Mouse (Mus musculus) gonadal fat pad, adult 2 months (tissue): ENCODE measurements around the gene Piezo1. TPM values are rescaled to one million over a fixed set of nuclear protein-coding genes. Genes with fewer than 3 reads are reported as not detected.

Experiments used
- DNase-seq: peaks from one replicate; pipeline ENCODE4 v3.0.0-alpha.2; 2012; ENCODE audit warnings: low read depth
- polyA plus RNA-seq: library from polyadenylated mRNA; depleted of rRNA; stranded (reverse); fragments of >200 nt; gene quantifications from 2 replicates; pipeline ENCODE4 v1.2.3, GENCODE M21; 2012

The Piezo1 gene
- polyA plus RNA-seq, 1 experiment: 161 TPM

DNA sequence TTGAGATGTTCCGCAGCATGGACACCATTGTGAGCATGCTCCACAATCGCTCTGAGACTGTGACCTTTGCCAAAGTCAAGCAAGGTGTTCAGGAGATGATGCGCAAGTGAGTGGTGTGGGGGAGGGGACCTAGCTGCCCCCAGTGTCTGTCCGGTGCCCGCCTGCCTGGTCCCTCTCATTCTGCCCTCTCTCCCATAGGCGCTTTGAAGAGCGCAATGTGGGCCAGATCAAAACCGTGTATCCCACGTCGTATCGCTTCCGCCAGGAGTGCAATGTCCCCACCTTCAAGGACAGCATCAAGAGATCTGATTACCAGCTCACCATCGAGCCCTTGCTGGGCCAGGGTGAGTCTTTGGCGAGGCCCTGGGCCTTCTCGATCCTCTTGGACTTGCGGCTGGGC, 18.9 kb upstream of the Piezo1 start:
- DNase-seq: no peak

DNA sequence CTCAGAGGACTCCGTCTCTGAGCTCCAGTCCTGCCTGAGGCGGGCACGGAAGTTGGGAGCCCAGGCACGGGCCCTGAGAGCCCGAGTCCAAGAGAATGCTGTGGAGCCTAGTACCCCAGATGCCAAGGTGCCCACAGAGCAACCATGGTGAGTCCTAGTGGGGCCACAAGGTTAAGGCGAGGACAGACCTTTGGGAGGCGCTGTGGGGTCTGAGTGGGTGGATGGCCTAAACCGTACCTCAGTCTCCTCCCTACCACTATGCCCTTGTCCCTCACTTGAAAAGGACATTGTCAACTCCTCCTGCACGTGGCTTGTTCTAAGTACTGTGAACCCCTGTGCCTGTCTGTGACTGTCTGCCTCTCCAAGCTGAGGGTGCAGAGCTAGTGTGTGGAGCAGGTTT, 18.2 kb upstream of the Piezo1 start:
- DNase-seq: no peak

DNA sequence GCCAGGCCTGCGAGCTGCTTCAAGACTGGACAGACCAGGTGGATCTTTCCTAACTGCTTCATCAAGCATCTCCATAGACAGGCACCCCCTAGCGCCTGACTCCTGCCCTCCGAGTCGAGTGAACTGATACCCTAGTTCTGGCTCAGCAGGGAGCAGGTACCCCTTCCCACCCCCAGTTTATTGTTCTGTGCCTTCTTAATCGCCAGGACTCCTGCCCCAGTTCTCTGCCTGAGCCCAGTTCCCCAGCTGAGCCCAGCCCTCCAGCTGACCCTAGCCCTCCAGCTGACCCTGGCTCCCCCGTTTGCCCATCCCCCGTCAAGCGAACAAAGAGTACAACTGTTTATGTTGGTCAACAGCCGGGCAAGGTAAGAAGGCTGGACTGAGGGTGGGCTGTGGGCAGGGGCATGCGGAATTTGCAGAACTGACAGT, 17.8 kb upstream of the Piezo1 start:
- DNase-seq: no peak

DNA sequence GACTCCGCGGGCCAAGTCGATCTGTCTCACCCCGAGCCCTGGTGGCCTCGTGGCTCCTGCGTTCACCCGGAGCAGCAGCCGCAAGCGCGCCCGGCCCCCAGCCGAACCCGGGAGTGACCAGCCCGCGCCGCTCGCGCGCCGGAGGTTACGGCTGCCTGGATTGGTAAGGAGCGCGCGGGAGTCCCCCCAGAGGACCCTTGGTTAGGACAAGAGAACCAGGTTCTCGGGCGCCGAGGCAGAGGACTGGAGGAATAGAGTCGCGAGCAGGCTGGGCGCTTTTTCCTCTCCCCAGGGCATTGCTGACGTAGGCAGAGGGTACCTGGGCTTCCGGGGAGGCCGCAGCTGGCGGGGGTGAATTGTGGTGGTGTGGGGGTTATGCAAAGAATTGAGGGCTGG, 17.0 kb upstream of the Piezo1 start:
- DNase-seq: no peak

DNA sequence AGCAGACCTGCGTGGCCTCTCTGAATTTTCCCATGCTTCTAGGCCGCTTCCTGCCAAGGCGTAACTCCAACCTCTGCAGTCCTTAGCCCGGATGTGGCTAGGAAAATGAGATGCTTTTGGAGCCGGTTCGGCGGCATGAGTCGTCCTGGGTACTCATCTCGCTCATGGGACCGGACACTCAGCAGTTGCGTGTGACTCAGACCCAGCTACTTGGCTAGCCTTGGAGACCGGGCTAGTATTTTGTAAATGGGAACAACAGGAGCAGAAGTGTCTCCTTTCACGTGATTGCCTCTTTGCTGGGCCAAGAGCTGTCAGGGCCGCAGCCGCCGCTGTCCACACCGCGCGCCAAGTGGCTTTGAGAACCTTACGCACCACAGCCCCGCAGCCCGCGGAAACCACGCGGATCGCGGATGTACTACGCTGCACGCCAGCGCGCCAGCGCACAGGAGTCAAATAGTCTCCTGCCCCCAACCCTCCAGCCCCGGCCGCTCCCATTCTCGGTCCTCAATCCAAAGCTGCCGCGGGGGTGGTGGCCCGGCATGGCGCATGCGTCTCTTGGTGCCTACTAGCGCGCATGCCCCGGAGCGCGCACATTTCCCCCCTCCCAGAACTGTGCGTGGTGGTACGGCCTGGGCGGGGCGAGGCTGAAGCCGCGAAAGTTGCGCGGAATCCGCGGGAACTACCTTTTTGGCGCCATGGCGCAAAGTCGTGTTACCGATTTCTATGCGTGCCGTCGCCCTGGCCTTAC, 16.4 kb upstream of the Piezo1 start, which contains the start of gene Cdt1:
Cdt1 (plus strand) TSS at position 655 of the 748 bp plus-strand sequence.
- DNase-seq: no peak

DNA sequence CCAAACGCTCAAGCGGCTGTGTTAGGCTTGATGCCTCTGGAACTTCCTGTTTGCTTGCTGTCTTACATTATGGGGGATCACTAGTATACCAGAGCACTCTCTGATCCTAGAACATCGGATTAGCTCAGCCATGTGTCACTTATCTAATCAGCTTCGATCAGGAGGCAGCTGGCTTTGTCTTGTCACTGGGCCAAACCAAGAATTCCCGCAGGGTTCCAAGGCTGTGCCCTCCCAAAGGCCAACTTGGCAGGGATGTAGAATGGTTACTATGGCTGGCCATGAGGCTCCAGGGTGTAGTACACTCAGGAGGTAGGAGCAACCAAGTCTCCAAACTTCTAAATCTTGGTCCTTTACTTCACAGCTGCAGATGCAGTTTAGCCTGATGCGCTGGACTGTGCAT, 15.6 kb upstream of the Piezo1 start:
- no peak for DNase-seq

DNA sequence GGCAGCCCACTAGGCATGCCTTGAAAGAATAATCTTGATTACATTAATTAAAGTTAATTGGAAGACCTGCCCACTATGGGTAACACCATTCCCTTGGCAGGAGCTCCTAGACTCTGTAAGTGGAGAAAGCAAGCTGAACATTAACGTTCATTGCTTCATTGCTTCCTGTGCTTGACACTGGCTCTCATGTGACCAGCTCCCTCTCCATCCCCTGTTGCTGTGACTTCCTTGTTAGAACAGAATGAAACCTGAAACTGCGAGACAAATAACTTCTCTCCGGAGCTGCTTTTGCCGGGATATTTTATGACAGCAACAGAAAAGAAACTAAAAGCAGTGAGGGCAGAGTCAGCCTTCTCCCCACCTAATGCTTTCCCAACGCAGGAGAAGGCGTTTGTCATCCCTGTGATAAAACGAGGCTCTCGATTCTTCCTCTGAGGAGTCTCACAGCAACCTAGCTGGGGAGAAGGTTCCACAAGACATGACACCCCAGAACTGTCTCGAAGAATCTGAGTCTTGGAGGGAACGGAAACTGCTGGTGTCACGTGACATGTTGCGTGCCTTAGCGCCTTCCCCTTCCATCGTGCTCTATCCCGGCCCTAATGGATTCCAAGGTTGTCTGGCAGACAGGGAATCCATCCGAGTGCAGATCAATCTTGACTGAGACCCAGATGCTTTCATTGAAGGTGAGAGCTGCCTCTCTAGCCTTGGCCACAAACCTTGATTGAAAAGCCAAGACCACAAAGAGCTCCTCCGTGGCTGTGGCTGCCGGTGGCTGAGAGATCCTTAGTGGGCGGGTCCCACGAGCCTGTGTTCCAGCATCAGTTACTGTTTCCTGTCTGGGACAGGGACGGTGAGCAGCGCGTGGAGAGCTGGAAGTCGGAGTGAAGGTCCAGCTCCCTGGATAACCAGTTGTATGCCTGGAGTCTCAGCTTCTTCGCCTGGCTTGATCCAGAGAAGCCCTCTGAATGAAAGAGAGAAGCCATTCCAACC, 13.5 kb upstream of the Piezo1 start:
- DNase-seq: no peak

DNA sequence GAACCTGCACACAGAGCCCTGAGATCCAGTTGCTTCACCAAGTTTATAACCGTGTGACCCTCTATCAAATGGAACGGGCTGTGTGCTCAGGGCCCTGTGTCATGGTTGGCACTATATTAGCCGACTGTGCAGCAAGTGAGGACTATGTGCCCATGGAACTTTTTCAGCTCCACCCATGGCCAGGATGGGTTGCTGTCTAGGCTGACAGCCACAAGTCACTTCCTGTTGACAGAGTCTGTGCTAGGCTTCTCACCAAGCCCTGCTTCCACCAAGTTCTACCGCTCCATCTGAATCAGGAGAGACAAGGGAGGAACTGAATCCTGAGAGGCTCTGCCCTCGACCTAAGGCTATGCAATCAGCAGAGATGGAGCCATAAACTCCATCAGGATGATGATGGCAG, 10.1 kb upstream of the Piezo1 start:
- no peak for DNase-seq

DNA sequence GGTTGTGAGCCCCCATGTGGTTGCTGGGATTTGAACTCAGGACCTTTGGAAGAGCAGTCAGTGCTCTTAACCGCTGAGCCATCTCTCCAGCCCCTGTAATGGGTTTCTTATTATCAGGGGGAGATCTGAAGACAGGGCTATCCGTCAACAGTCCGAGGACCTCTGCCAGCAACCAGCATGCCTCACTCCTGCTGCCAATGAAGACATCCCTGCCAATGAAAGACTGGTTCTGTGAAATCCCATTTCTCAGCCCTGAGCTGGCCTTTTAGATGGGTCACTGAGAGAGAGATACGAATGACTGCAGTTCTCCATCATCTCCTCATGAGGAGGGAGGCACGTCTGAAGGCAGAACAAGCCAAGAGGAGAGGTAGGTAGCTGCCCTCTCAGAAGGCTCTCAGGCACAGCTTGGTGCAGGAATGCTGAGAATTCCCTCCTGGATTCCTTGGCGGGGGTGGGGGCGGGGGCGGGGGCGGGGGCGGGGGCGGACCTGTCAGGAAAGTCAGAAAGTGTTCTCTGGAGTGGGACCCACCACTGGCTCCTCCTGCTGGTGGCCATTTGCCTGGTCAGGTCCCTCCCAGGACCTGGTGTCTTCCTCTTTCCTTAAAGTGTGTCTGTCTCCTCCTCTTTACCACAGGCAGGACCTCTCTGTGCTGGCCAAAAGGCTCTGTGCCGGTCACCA, 7.7 kb upstream of the Piezo1 start:
- no peak for DNase-seq

DNA sequence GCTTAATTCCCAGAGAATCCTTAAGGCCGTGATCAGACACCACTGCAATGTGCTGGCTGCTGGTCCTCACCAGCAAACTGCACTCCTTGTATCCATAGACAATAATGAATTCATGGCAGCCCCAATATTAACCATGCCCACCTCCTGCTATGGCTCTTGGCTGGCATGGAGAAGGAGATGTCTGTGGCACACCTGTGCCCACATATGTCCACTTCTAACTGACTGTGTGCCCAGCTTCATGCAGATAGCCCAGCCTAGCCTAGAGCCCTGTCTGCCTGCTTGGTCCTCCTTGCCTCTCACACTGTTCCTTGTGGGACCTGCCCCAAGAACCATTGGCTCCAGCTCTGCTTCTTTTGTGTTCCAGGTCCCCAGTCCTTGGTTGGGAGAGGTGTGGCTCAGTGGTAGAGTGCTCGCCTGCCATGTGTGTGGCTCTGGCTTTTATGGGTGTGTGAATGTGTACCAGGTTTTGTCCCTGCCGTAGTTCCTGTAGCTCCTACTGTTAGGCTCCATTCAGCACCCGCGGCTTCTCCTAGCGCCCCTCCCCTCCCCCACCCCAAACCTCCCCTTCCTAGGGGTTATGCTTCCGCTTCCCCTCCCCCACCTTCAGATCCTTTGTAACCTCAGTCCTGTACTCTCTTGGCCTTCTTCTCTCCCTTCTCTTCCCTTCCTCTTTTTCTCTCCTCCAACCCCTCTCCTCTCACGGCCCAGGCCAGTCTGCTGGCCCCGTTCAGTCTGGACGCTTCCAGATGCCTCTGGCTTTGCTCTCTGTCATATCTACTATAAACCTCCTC, 6.3 kb upstream of the Piezo1 start:
- DNase-seq: no peak

DNA sequence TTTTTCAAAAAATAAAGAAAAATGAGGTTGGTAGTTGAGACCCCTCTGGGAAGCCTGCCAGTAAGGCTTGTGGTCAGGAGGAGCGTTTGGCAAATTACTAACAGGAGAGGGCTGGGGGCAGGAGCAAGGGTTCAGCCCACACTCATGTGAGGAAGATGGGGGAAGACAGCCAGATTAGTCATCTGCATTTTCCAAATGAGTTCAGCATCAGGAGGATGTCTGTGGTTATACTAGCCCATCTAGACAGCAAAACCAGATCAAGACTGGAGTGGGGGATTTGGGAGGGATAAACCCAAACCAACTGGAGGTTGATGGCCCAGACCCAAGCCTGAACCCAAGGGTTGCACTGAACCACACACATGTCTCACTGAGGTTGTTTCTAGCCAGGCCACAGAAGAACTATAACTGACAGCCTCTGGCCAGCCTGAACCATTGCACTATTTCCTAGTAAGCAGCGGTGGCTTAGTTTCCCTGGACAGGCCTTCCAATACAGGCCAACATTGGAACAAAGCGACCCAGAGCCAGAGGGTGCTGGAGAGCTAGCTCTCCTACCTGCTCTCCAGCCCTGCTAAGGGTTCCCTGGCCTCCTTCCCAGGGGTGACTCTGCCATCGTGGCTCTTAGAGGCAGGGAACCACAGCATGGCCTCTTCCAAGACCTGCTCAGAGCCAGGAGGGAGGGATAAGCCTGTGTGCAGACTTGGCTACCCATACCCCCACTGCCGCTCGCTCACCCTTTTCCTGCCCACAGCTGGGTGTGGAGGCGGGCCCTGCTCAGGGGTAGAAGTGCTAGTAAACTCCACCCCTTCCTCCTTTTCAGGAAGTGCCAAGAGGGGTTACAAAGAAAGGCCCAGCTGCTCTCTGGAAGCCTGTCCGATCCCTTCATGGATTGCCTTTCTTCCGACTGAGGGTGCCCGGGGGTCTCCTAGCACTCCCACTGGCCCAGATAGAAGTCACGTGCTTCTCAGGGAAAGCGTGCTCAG, 5.2 kb upstream of the Piezo1 start:
- no peak for DNase-seq

DNA sequence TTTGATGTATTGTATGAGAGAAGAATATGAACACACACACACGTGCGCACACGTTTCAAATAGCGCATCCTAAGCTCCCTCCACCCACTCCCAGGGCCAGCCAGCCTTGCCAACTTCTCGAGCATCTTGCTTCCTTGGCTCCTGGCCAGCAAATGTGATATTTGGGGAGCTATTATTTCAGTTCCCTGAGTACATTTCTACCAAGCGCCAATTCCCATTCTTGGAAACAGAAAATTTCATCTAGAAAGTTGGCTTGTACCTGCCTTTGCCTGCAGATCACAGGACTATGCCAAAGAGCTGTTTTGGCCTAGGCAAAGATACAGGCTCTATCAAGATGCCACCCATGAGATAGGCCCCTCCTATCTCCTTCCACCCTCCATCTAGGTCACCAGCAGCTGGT, 3.7 kb upstream of the Piezo1 start:
- DNase-seq: no peak

DNA sequence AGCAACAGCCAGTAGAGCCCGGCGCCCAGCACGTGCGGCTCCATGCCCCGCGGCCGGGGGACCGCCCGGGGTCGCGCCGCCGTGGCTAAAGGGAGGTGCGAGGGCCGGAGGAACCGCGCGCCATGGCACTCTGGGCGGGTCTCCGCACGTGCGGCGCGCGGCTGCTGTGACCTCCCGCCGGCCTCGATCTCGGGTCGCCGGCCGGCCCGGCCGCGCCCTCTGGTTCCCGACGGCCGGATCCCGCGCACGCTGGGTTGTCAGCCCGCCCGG, 199 bp downstream of the Piezo1 start:
- no peak for DNase-seq

DNA sequence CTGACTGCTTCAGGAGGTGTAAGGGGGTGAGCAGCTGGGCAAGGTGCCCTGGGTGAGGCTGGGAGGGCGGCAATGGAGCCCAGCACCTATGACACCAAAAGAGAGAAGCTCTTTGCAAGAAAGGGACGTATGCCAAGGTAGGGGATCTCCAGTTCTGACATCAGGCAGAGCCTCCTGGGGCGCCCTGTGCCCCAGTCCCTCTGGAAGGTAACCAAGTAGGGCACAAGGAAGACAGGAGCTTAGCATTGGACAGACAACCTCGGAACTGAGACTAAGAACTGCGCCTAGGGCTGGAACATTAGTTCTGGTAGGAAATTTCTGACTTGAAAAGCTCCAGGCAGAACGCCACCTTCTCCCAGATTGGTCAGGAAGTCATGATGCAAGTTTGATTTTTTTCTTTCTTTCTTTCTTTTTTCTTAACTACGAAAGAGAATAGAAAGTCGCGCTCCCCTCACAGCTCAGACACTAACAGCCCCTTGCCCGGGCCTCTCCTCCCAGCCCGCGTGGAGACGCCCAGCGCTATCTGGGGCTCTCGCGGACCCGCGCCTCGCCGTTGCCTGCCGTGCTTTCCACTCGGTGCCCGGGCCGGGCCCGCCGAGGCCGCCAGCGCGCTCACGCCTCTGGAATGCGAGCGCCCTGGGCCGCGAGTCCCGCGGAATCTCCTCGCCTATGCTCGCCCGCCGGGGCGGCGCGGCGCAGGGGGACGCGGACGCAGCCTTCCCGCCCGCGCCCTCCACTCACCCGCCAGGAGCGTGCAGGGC, 715 bp downstream of the Piezo1 start:
- DNase-seq: no peak

DNA sequence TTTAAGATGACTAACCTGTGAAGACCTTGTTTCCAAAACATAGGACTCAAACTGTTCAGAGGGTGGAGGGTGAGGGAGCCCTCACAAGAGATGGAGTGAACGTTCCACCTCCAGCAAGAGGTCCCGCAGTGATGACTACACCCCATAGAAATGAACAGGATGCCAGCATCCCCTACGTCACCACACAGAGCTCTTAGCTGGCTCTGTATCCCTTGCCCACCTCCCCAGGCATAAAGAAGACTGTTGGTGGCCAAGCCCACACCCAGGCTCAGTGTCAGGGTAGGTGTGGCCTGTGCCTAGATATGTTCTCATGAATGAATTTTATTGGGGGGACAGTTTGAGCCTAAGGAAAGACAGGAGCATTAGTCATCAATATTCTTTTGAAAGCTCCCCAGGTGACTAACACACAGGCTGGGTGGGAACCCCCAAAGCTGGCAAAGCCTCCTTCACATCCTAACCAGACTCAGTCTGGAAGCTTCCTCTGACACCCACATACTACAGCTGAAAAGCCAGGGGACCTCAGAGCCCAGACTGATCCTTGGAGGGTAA, 2.2 kb downstream of the Piezo1 start:
- DNase-seq: no peak

DNA sequence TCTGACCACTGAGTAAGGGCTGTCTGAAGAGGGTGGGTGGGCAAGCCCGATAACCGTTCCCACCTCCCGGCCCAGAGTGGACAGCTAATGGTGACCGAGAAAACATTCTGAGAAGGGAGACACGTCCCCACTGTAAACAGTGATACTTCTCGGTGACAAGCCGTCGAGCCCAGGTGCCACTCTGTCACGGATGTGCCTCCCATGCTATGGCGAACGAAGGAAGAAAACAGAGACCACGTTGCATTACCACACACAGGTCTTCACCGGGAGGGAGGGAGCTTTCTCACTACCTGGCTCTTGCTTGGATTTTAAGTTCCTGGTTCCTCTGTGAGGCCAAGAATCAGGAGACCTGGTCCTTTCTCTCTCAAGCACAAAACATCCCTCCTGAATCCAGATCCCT, 2.8 kb downstream of the Piezo1 start:
- DNase-seq: no peak

DNA sequence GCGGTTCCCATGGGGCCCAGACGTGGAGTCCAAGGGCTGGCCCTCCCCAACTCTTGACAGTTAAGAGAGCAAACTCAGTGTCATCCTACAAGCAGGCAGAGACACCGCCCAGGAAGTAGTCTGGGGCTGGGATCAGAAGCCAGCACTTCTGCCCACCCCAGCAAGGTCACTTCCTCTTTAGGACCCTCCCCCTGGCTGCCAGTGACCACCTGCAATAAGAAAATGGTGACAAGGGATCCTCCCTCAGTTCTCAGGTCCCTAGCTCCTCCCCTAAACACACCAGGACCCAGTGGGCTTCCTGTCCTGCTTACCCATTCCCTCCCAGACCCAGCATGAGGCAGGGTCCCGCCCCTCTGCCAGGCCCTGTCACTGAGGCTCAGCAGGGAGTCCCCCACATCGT, 3.3 kb downstream of the Piezo1 start:
- DNase-seq: no peak

DNA sequence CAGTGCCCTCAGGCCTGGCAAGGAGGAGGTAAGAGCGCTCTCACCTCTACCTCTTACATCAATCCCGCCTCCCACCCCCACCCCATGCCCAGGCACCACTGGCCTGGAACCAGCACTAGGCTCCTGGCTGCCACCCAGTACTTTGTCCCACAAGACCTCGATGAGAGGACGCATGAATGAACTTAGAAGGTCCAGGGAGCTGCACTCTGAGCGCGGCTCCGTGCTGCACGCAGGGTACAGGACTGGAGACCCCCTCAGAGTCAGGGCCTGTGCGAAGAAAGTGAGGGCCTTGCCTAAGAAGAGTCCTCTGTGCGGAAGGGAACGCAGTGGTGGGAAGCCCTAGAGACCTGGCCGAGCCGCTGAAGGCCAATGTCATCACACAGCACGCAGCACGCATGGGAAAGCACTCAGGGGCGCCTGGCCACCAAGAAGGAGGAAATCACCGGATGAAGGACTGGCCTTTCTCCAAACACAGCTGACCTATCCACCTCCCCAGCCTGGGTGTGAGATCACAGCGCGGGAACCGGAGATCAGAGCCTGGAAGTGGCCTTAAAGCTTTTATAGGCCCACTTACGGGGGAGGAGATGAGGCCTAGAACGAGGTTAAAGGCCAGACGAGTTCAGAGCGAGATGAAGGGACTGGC, 4.2 kb downstream of the Piezo1 start:
- no peak for DNase-seq
